Mouse (Mus musculus): ENCODE results near the gene Gm15517. TPM values are rescaled to one million over a fixed set of nuclear protein-coding genes. Genes with fewer than 3 reads are reported as not detected.

The Gm15517 gene
- polyA plus RNA-seq, 1 experiment from 2014 or later: 2.3 TPM

- Histone ChIP-seq H3K27me3 (ENCODE audit: control insufficient read depth, insufficient read depth, low read length) (no peaks in the 10 kb centered on the region), H3K27ac (replicated peaks; ENCODE audit: low read depth, low read length) (no peak overlapping the region), H3K4me2 (ENCODE audit: low read depth, low read length) (no peak overlapping the region), H3K9me3 (replicated peaks; ENCODE audit: control insufficient read depth, low read length) (no peaks in the 10 kb centered on the region), H3K4me1 (ENCODE audit: control insufficient read depth, insufficient read depth, low read length) (no peaks in the 10 kb centered on the region), H3K9ac (replicated peaks; ENCODE audit: low read length) (no peak overlapping the region), H3K36me3 (replicated peaks; ENCODE audit: control insufficient read depth, insufficient read depth, low read depth, low read length) (peaks cover 9% of the 10 kb centered on the region), H3K4me3 (ENCODE audit: low read depth, low read length) (no peak overlapping the region)
- 69% methylated on average over 15 of the region's 15 CpGs for WGBS
- DNase-seq (ENCODE audit: low spot score): no peak
- no peak for ATAC-seq (replicated peaks; ENCODE audit: insufficient number of reproducible peaks, low FRiP score, low TSS enrichment, low read depth)
Observed at GRCm38 (mm10) chr7:44253023-44253616, 8.1 kb upstream of the Gm15517 start.

GRCm38 (mm10) chr7:44254930-44255329, 6.3 kb upstream of the Gm15517 start:
- H3K9me3 ChIP-seq (replicated peaks; ENCODE audit: control insufficient read depth, low read length): no peaks in the 10 kb centered on the region
- no peak overlapping the region; the same call in 1 of the 2 replicates for H3K9ac ChIP-seq (replicated peaks; ENCODE audit: low read length)
- peaks cover 5% of the 10 kb centered on the region for H3K36me3 ChIP-seq (replicated peaks; ENCODE audit: control insufficient read depth, insufficient read depth, low read depth, low read length)
- no peak for ATAC-seq (replicated peaks; ENCODE audit: insufficient number of reproducible peaks, low FRiP score, low TSS enrichment, low read depth)
- no peak for DNase-seq (ENCODE audit: low spot score)
- no peaks in the 10 kb centered on the region for H3K4me1 ChIP-seq (ENCODE audit: control insufficient read depth, insufficient read depth, low read length)
- no peak overlapping the region for H3K4me3 ChIP-seq (ENCODE audit: low read depth, low read length)
- H3K27me3 ChIP-seq (ENCODE audit: control insufficient read depth, insufficient read depth, low read length): no peaks in the 10 kb centered on the region
- H3K4me2 ChIP-seq (ENCODE audit: low read depth, low read length): no peak overlapping the region
- 87% methylated on average over 6 of the region's 6 CpGs for WGBS
- H3K27ac ChIP-seq (replicated peaks; ENCODE audit: low read depth, low read length): no peak overlapping the region

GRCm38 (mm10) chr7:44257278-44257677, 4.0 kb upstream of the Gm15517 start, which contains the start of gene Acp4:
Gene Acp4 (minus strand): TSS chr7:44257378.
- no peak within 1 kb of the TSS for H3K4me3 ChIP-seq (ENCODE audit: low read depth, low read length)
- 69% methylated on average over 4 of the region's 4 CpGs for WGBS
- H3K4me1 ChIP-seq (ENCODE audit: control insufficient read depth, insufficient read depth, low read length): no peaks in the 10 kb centered on the region
- 0 out of 2 replicates have a peak, but pooled peaks cover 2% of the 10 kb centered on the region for H3K27me3 ChIP-seq (ENCODE audit: control insufficient read depth, insufficient read depth, low read length)
- H3K9me3 ChIP-seq (replicated peaks; ENCODE audit: control insufficient read depth, low read length): no peaks in the 10 kb centered on the region
- no peak within 1 kb of the TSS for H3K4me2 ChIP-seq (ENCODE audit: low read depth, low read length)
- H3K27ac ChIP-seq (replicated peaks; ENCODE audit: low read depth, low read length): no peak within 1 kb of the TSS
- no peak for ATAC-seq (replicated peaks; ENCODE audit: insufficient number of reproducible peaks, low FRiP score, low TSS enrichment, low read depth)
- no peaks in the 10 kb centered on the region for H3K36me3 ChIP-seq (replicated peaks; ENCODE audit: control insufficient read depth, insufficient read depth, low read depth, low read length)
- no peak for DNase-seq (ENCODE audit: low spot score)
- no peak within 1 kb of the TSS for H3K9ac ChIP-seq (replicated peaks; ENCODE audit: low read length)

- WGBS: 71% methylated on average over 6 of the region's 6 CpGs
- no peaks in the 10 kb centered on the region for H3K4me1 ChIP-seq (ENCODE audit: control insufficient read depth, insufficient read depth, low read length)
- DNase-seq (ENCODE audit: low spot score) (no peak), ATAC-seq (replicated peaks; ENCODE audit: insufficient number of reproducible peaks, low FRiP score, low TSS enrichment, low read depth) (no peak)
- no peaks in the 10 kb centered on the region for H3K9me3 ChIP-seq (replicated peaks; ENCODE audit: control insufficient read depth, low read length)
- H3K9ac ChIP-seq (replicated peaks; ENCODE audit: low read length): no peak overlapping the region
- H3K4me3 ChIP-seq (ENCODE audit: low read depth, low read length): no peak overlapping the region
- H3K4me2 ChIP-seq (ENCODE audit: low read depth, low read length): no peak overlapping the region
- no peaks in the 10 kb centered on the region for H3K36me3 ChIP-seq (replicated peaks; ENCODE audit: control insufficient read depth, insufficient read depth, low read depth, low read length)
- H3K27me3 ChIP-seq (ENCODE audit: control insufficient read depth, insufficient read depth, low read length): peaks cover 8% of the 10 kb centered on the region; the same call in 1 of the 2 replicates
- no peak overlapping the region for H3K27ac ChIP-seq (replicated peaks; ENCODE audit: low read depth, low read length)
Observed at GRCm38 (mm10) chr7:44260410-44260809, 837 bp upstream of the Gm15517 start.

- H3K27me3 ChIP-seq (ENCODE audit: control insufficient read depth, insufficient read depth, low read length): peaks cover 8% of the 10 kb centered on the region; the same call in 1 of the 2 replicates
- WGBS: 2% methylated on average over 34 of the region's 34 CpGs
- no peak overlapping the region for H3K9ac ChIP-seq (replicated peaks; ENCODE audit: low read length)
Observed at GRCm38 (mm10) chr7:44262791-44263643, 1.8 kb downstream of the Gm15517 start.

GRCm38 (mm10) chr7:44268117-44268516, 6.9 kb downstream of the Gm15517 start:
- H3K27me3 ChIP-seq (ENCODE audit: control insufficient read depth, insufficient read depth, low read length): peaks cover 6% of the 10 kb centered on the region; the same call in 1 of the 2 replicates
- H3K4me1 ChIP-seq (ENCODE audit: control insufficient read depth, insufficient read depth, low read length): no peaks in the 10 kb centered on the region
- H3K9me3 ChIP-seq (replicated peaks; ENCODE audit: control insufficient read depth, low read length): no peaks in the 10 kb centered on the region
- H3K9ac ChIP-seq (replicated peaks; ENCODE audit: low read length): no peak overlapping the region
- 85% methylated on average over 11 of the region's 11 CpGs for WGBS
- no peak overlapping the region for H3K4me3 ChIP-seq (ENCODE audit: low read depth, low read length)
- DNase-seq (ENCODE audit: low spot score) (no peak), ATAC-seq (replicated peaks; ENCODE audit: insufficient number of reproducible peaks, low FRiP score, low TSS enrichment, low read depth) (no peak)
- no peaks in the 10 kb centered on the region for H3K36me3 ChIP-seq (replicated peaks; ENCODE audit: control insufficient read depth, insufficient read depth, low read depth, low read length)
- H3K27ac ChIP-seq (replicated peaks; ENCODE audit: low read depth, low read length): no peak overlapping the region
- H3K4me2 ChIP-seq (ENCODE audit: low read depth, low read length): no peak overlapping the region

More at GRCm38 (mm10) chr7:44262791-44263643, 1.8 kb downstream of the Gm15517 start:
- DNase-seq (ENCODE audit: low spot score): peak; percentile 98
- no peak overlapping the region; the same call in 1 of the 2 replicates for H3K4me3 ChIP-seq (ENCODE audit: low read depth, low read length)
- no peaks in the 10 kb centered on the region for H3K36me3 ChIP-seq (replicated peaks; ENCODE audit: control insufficient read depth, insufficient read depth, low read depth, low read length)
- peak overlapping the region; percentile 39; the same call in 1 of the 2 replicates for H3K4me2 ChIP-seq (ENCODE audit: low read depth, low read length)
- no peaks in the 10 kb centered on the region for H3K9me3 ChIP-seq (replicated peaks; ENCODE audit: control insufficient read depth, low read length)
- H3K27ac ChIP-seq (replicated peaks; ENCODE audit: low read depth, low read length): no peak overlapping the region
- H3K4me1 ChIP-seq (ENCODE audit: control insufficient read depth, insufficient read depth, low read length): no peaks in the 10 kb centered on the region
- peak; percentile 59 for ATAC-seq (replicated peaks; ENCODE audit: insufficient number of reproducible peaks, low FRiP score, low TSS enrichment, low read depth)

- H3K4me1 ChIP-seq (ENCODE audit: control insufficient read depth, insufficient read depth, low read length): no peaks in the 10 kb centered on the region
- DNase-seq (ENCODE audit: low spot score): no peak
- no peaks in the 10 kb centered on the region for H3K36me3 ChIP-seq (replicated peaks; ENCODE audit: control insufficient read depth, insufficient read depth, low read depth, low read length)
- ATAC-seq (replicated peaks; ENCODE audit: insufficient number of reproducible peaks, low FRiP score, low TSS enrichment, low read depth): no peak
- H3K9me3 ChIP-seq (replicated peaks; ENCODE audit: control insufficient read depth, low read length): no peaks in the 10 kb centered on the region
- H3K4me2 ChIP-seq (ENCODE audit: low read depth, low read length): no peak overlapping the region
- 0 out of 2 replicates have a peak, but pooled peaks cover 3% of the 10 kb centered on the region for H3K27me3 ChIP-seq (ENCODE audit: control insufficient read depth, insufficient read depth, low read length)
- no peak overlapping the region for H3K27ac ChIP-seq (replicated peaks; ENCODE audit: low read depth, low read length)
- WGBS: 83% methylated on average over 2 of the region's 2 CpGs
- no peak overlapping the region for H3K9ac ChIP-seq (replicated peaks; ENCODE audit: low read length)
- H3K4me3 ChIP-seq (ENCODE audit: low read depth, low read length): no peak overlapping the region
Observed at GRCm38 (mm10) chr7:44269397-44269796, 8.2 kb downstream of the Gm15517 start.

- H3K9ac ChIP-seq (replicated peaks; ENCODE audit: low read length): no peak overlapping the region
- no peak overlapping the region for H3K27ac ChIP-seq (replicated peaks; ENCODE audit: low read depth, low read length)
- H3K27me3 ChIP-seq (ENCODE audit: control insufficient read depth, insufficient read depth, low read length): no peaks in the 10 kb centered on the region
- H3K4me3 ChIP-seq (ENCODE audit: low read depth, low read length): no peak overlapping the region
- no peaks in the 10 kb centered on the region for H3K36me3 ChIP-seq (replicated peaks; ENCODE audit: control insufficient read depth, insufficient read depth, low read depth, low read length)
- no peaks in the 10 kb centered on the region for H3K9me3 ChIP-seq (replicated peaks; ENCODE audit: control insufficient read depth, low read length)
- H3K4me1 ChIP-seq (ENCODE audit: control insufficient read depth, insufficient read depth, low read length): no peaks in the 10 kb centered on the region
- no peak overlapping the region for H3K4me2 ChIP-seq (ENCODE audit: low read depth, low read length)
- ATAC-seq (replicated peaks; ENCODE audit: insufficient number of reproducible peaks, low FRiP score, low TSS enrichment, low read depth) (no peak), DNase-seq (ENCODE audit: low spot score) (no peak)
- WGBS: 58% methylated on average over 2 of the region's 2 CpGs
Observed at GRCm38 (mm10) chr7:44271309-44271708, 10.1 kb downstream of the Gm15517 start.

Data from embryonic facial prominence, embryonic 11.5 days (tissue).